Mouse (Mus musculus) MEL-GATA-1-ER (cell line): ENCODE data around the gene Myl10.
"Not testable (repeated sequence)": the region's sequence is repeated elsewhere in the genome, so short reads cannot be mapped to it uniquely, and the experiment has no call there.

Source experiments
- DNase-seq: peaks from one replicate; pipeline ENCODE4 v3.0.0-alpha.2; 2012; ENCODE audit warnings: low read depth; ENCODE audit errors: extremely low read depth

Gene Myl10

DNA sequence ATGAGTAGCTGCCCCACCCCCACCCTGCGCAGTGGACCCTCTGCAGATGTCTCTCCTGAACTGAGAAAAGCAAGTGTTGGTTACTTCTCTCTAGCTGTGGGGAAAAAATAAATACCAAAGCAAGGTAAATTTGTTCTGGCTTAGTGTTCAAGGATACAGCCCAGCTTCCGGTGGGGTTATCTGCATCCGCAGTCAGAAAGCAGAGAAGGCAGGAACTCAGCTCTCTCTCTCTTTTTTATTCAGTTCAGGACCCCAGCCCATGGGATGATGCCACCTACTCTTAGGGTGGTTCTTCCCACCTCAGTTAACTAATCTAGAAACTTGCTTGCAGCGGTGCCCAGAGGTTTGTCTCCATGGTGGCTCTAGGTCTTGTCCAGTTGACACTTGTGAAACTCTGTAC, at the start of gene Myl10:
Gene Myl10, plus strand, starts transcription at position 363 of the 400 bp plus-strand sequence.
- DNase-seq = no peak

DNA sequence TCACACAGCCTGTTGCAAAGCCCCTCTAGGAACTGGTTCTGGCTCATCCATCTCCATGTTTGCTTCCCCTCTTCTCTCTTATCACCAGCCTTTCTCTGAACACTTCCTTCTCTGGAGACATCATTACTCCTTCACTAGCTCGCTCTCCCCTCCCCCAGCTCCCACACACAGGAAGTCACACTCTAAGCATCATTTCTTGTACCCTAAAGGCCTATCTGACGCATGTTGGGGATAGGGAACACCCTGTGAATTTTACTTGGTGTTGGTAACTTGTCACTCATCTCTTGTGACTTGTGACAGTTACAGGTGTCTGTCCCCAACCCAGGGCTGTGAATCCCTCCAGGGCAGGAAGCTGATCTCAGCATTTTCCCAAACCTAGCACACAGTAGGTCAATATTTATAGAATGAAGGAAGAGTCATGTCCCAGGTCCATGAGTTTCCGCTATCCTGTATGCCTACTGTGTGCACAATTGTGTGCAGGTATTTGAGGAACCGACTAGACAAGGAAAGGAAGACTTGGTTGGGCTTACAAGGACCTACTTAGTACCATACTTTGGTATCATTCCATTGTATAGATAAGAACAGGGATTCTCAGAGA, 46.1 kb upstream of the Myl10 start:
- DNase-seq = no peak

DNA sequence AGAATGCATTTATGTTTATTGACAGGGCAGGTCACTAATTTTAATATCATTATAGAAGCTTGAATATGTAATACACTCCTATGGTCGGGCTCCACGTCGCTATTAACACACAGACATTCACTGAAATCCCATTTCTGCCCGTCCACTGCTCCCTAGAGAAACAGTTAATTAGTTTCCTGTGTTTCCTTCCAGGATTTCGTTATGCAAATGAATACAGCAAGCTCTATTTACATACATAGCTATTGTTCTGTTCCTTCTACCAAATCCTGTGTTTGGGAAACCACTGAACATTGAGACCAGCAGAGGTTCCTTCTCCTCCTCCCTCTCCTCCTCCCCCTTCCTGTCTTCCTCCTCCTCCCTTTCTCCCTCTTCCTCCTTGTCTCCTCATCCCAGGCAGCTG, 43.9 kb upstream of the Myl10 start:
- no peak for DNase-seq

DNA sequence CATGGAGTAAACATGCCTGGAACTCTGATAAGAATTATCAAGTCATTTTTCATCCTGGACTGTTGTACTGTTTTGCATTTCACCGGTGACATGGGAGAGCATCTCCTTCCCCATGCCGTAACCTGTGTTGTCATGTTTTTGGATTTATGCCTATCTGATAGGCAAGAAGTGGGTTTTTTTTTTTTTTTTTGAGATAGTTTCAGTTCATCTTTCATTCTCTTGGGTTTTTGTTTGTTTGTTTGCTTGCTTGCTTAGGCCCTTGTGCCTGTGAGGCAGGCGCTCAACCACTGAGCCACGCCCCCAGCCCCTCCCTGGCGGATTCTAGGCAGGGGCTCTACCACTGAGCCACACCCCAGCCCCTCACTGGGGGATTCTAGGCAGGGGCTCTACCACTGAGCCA, 43.3 kb upstream of the Myl10 start:
- DNase-seq = no peak

DNA sequence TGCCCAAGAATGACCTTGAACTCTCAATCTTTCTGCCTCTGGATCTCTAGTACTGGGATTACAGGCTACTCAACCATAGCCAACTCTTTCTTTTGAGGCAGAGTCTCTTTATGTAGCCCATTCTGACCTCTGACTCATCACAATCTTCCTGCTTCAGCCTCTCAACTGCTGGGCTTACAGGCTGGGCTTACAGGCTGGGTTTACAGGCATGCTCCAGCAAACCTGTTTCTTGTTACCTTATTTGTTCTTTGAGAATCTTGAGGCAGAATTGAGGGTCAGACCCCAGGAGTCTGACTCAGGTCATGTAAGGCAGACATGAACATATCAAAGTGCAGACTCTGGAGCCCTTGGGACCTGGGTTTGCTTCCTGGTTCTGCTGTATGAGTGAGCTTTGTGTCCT, 38.5 kb upstream of the Myl10 start:
- DNase-seq = no peak

DNA sequence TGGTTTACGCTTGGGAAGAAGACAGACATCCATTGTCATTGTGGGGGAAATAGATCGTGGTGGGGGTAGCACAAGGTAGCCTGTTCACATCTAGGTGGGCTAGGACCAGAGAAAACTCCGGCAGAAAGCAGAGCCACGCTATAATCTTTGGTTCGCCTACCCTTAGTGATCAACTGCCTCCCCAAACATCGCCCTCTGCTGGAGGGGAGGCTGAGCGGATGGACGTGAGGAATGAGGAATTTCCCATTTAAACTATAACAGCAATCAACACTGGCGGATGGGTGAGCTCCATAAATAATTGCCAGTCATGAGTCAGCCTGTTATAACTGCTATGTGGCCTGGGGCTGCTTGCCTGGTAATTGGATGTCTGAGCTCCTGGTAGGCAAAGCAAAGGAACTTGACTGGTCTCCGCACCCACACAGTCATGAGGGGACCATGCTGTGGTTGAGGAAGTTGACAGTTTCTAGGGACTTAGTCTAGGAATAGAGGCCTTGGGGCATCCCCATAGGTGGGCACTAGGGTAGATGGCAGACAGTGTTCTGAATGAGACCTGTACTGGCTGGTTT, 36.0 kb upstream of the Myl10 start:
- DNase-seq = peak; percentile 29

DNA sequence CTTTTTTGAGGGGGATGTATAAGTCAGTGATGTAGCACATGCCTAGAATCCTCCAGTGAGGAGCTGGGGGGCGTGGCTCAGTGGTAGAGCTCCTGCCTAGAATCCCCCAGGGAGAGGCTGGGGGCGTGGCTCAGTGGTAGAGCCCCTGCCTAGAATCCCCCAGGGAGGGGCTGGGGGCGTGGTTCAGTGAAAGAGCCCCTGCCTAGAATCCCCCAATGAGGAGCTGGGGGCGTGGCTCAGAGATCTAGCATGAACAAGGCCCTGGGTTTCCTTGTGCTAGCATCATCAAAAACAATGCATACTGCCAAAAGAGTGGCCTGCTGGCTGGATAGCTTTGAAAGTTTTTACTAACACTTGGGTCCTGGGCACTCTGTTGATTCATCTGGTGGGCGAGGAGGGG, 32.2 kb upstream of the Myl10 start:
- DNase-seq = not testable (repeated sequence)

DNA sequence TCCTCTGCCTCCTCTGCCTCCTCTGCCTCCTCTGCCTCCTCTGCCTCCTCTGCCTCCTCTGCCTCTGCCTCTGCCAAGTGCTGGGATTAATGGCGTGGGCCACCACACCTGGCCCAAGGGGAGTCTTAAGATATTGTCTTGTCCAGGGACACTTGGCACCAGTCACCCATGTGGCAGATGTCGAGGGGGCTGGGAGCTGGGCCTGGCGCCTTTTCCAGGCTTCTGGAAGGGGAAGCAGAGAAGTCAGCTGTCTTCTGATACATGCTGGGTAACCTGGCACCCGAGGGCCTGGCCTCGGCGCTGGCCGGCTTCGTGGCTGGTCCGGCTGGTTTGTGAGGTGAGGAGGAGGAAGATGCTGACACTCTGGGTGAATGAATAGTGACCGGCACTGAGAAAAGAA, 30.7 kb upstream of the Myl10 start:
- DNase-seq = no peak

DNA sequence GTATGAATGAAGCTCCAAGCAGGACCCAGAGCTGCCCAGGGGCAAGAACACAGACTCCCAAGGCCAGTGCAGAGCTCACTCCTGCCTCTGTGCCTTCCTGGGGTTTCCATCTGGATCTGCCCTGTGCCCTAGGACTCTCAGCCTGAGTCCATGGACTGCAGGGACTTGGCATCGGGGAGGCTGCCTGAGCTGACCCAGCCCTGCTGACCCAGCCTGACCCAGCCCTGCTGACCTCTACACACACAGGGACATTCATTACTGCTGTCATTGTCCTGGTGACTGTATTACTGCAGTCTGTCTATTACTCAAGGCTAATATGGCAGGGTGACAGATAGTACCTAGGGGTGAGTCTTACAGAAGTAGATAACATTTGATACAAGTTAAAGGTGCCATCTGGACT, 30.1 kb upstream of the Myl10 start:
- no peak for DNase-seq

DNA sequence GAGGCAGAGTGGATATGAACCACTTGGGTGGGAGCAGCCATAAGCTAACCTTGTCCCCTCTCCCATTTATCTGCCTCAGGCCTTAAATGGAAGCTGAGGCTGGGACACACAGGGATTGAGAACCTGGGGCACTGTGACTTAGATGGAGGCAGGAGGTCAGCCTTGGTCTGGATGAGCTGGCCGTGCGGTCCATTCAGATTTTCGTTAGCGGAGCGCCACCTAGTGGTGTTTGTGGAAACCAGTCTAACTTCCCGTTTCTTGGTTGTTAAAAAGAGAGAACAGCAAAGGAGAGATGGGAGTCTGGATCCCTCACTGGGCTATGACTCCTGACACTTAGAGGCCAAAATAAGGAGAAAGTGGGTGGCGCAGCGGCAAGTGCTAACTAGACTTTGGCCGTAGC, 28.4 kb upstream of the Myl10 start:
- DNase-seq = peak; percentile 53

DNA sequence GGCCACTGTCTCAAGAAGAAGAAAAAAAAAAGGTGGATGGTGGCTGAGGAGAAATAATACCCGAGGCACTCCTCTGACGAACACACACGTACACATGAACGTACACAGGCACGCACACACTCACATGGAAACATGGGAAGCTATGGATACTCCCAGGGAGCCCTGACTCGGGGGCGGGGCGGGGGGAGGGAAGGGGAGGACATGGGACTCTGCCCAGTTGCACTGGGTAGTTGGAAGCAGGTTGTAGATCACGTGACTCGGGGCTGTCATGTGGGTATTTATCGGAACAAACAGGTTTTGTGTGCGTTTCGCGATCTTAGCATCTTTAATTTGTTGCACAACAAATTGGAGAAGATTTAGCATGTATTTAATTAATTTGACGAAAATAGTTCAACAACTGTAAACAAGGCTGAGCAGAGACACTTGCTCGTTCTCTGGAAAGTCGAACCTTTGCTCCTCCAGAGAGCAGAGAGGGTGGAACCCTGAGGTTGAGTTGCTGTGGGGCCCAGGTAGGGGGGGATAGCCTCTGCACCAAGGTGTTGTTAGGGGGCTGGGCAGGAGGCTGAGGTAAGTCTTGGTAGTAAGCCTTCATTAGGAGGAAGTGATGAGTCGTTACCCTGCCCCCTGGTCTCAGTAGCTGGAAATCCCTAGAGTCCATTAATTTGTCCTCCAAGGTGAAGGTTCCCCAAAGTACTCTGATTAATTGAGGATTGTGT, 16.5 kb upstream of the Myl10 start:
- DNase-seq = no peak

DNA sequence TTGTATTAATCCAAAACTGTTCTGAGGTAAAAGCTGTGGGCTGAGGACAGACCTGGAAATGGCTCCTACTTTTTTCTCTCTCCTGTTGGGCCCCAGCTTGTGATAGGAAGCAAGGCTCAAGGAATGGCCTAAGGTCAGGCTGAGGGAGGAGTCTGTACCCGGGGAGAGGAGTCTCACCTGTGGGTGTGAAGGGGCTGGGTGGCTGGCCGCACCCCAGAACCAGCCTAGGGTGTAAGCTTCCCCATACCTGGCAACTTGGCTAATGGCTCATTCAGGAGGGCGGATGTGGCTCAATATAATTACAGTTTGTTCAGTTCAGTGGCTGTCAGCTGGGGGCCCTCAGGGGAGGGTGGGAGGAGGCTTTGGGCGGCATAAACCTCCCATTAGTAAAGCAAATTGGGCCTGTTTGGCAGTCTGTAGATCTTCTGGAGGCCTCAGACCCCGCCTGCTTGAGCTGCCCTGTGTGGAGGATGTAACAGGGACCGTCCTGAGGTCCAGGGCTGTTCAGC, 14.1 kb upstream of the Myl10 start:
- no peak for DNase-seq

DNA sequence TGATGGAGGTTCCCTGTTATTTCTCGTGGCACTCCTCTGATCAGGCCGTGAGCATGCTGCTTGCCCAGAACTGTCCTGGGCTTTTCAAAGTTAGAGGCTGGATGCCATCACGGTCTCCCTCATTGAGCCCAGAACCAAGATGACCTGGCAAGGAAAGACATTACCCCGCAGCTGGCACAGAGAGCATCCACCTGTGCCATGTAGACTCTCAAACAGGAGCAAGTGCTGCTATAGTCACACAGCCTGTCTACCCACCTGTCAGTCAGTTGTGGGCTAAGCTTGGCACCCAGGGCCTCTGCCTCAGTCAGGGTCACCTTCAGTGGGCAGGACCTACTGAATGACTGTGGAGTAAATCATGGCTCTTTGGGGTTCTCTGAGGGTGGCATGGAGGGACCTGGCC, 6.6 kb upstream of the Myl10 start:
- DNase-seq = no peak

DNA sequence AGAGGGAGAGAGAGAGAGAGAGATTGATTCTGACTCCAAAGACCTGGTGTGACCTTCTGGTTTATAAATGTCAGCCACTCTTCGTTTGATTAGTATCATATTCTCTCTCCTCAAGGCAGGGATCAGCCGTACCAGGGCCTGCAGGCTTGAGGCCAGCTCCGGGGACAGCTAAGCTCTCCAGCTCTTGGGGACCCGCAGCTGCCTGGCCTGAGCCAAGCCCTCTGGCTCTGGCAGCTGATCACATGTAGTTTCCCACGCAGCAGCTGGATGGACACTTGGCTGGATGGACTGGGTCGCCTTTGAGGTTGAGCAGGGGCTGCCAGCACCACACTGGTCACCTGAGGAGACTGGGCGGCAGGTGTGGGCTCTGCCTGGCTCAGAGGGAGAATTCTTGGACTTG, 5.4 kb upstream of the Myl10 start:
- DNase-seq = no peak

DNA sequence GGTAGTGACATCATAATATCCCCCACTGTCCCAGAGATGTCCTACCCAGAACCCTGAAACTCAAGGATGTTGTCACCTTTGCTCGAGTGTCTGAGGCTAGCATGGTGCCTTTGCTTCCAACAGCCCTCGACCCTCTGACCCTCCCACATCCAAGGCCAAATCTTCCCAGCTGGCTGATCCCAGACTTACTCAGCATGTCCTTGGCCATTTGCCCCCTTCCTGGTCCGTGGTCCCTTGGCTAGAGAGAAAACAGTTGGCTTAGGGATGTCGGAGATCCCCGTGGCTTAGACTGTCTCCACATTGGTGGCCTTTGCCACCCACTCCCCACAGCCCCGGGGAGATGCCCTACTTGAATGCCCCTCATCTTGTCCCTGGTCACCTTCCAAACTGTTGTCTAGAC, 4.1 kb upstream of the Myl10 start:
- DNase-seq = no peak

DNA sequence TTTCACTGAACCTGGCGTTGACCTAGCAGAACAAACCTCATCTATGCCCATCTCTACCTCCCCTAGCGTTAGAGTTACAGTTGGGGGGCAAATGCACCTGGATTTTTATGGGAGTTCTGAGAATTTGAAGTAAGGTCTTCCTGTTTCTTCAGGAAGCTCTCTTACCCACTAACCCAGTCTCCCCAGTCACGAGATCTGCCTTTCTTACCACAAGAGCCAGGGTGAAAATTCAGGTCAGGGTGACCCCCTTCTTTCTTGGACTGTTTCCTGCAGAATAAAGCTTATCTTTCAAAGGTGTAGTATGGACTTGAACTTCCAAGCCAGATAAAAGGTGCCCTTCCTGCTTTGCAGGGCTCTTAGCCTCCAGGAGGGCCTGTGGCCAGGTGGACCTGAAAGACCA, 1.8 kb upstream of the Myl10 start:
- no peak for DNase-seq

DNA sequence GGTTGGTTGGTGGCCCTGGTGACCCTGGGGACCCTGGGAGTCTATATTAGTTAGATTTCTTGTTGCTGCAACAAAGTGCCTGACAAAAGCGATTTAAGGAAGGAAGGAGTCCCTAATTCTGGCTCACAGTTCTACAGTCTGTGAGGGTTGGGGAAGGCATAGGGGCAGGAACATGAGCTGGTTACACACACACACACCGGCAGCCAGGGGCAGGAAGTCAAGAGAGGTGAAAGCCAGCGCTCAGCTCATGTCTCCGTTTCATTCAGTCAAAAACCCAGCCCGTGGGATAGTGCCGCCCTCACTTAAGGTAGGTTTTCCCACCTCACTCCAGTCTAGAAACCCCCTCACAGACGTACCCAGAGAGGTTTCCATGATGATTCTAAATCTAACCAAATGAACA, 472 bp downstream of the Myl10 start:
- DNase-seq = no peak

DNA sequence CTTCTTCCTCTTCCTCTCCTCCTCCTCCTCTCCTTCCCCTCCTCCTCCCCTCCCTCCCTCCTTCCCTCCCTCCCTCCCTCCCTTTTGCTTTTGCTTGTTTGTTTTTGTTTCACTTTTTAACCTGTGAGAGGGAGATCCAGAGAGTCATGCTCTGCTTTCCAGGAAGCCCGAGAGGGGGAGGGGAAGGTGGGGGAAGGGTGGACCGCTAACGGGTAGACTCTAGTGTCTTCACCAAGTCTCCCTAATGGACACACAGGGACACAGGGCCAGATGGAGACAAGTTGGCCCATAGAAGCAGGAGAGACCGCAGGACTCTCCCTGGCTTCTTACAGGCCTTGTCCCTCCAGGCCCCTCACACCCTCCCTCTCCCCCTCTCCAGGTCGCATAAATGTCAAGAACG, 2.0 kb downstream of the Myl10 start:
- no peak for DNase-seq

DNA sequence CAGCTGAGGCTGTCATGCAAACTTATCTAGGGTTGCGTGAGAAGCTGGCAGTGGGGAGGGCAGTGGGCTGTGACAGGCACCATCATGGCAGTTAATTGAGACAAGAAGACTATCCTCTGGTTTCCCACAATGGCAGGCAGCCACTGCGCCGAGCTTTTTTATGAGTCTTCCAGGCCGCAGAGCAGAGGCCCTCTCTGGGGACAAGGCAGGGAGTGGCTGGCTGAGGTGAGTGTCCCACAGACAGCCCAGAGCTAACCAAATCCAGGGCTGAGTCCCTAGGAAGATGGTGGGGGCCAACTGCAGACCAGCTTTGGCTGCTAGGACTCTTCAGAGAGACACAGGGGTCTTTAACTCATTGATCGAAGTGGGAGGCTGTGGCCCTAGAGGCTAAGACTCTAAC, 3.6 kb downstream of the Myl10 start:
- DNase-seq = no peak

DNA sequence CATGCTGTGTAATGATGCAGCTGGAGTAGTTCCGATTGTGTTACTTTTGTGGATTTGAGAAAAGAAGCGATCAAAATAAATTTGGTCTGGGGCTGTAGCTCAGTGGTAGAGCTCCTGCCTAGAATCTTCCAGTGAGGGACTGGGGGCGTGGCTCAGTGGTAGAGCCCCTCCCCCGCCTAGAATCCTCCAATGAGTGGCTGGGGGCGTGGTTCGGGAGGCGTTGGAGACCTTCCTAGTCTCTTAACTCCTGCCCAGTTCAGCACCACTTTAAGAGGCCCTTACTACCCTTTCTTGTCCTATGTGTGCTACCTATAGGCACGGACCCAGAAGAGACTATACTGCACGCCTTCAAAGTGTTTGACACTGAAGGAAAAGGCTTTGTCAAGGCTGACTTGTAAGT, 4.7 kb downstream of the Myl10 start:
- DNase-seq = no peak

DNA sequence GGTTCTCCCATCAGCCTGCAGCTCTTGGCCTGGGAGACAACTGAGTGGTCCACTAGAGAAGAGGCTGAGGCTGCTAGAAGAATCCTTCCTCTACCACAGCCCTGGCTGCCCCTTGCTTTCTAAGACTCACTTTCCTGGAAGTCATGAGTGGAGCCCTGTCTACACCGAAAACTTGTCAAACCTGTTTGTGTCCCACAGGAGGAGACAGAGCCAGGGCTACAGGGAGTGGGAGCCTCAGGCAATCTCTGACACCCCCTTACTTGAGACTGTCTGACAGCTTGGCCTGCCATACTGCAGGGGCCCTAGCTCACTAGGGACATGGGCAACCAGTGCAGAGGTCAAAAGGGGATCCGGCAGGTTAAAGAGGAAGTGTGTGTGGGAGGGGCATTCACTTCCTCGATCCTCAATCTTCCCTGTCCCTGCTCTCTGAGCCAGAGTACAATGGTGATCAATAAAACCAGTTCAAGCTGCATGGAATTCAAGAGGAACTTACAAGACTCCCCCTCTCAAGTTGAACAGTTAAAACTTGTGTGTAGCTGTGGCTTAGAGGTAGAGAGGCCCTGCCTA, 9.3 kb downstream of the Myl10 start:
- no peak for DNase-seq

DNA sequence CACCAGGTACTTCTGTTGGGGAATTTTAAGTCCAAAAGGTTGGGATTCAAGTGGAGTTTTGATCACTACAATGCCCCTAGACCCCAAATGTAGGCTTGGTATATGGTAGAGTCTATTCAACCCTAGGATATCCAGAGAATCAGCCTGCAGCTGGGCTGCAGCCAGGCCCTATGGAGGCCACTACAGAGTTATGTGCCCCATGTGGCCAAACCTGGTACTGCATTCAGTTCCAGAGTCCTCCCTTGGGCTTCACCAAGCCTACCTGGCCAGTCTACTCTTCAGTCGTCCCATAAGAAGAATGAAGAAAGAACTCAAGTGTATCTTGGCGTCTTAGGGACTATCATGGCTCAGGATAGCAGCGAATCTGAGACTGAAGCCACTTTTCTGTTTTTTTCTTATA, 10.8 kb downstream of the Myl10 start:
- DNase-seq = peak; percentile 27

DNA sequence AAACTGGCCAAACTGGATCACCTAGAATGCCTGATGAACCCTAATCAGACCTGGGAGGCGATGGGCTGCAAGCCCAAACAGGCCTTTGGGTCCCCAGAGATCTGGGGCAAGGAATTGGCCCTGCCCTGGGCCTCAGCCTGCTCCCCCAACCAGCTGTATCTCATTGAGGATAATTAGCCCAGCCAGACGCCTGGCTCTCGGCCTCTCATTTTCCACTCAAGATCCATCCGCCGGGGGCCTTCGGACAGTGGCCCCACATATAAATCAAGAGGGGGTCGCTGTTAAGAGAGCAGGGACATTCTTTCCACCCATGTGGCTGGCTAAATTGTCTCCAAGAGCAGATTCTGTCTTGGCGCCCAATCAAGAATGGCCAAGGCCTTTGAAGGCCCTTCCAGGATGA, 11.2 kb downstream of the Myl10 start:
- DNase-seq = no peak
